Mouse (Mus musculus) heart, postnatal 25 days (tissue): ENCODE results near the gene Olfr49. TPM values are rescaled to one million over a fixed set of nuclear protein-coding genes. Genes with fewer than 3 reads are reported as not detected.

Source experiments
- DNase-seq: peaks from one replicate; pipeline ENCODE4 v3.0.0; 2022; ENCODE audit warnings: low spot score
- intact Hi-C: fragments of 180-260 bp; cut with DNase I; formaldehyde crosslinking; loops from one replicate; pipeline ENCODE4 v1.15.1; 2025
- total RNA-seq, 2 experiments: library from RNA; stranded (reverse); gene quantifications; 2 replicates each; pipeline ENCODE4 v1.2.3; 2021

Gene Olfr49
- total RNA-seq, 2 experiments from 2014 or later: not detected

- intact Hi-C loops: no loop called here
- DNase-seq: no peak
These were observed 21.6 kb downstream of the Olfr49 start for GRCm38 (mm10) chr14:54263099-54263498.

GRCm38 (mm10) chr14:54262622-54263021, 22.1 kb downstream of the Olfr49 start:
- no peak for DNase-seq
- intact Hi-C loops: no loop called here

GRCm38 (mm10) chr14:54261386-54261785, 23.4 kb downstream of the Olfr49 start:
- no peak for DNase-seq
- intact Hi-C loops: no loop called here

- DNase-seq: no peak
- intact Hi-C loops: no loop called here
These were observed 24.5 kb downstream of the Olfr49 start for GRCm38 (mm10) chr14:54260196-54260595.

- no peak for DNase-seq
- intact Hi-C loops: loop anchor here (5.0 kb wide), 1 partner anchor 103 kb away; the partner anchor contains the start of gene Oxa1l
These were observed 25.0 kb downstream of the Olfr49 start for GRCm38 (mm10) chr14:54259722-54260085.

GRCm38 (mm10) chr14:54259003-54259721, 25.6 kb downstream of the Olfr49 start:
- intact Hi-C loops: loop anchor here (5.0 kb wide), 1 partner anchor 103 kb away; the partner anchor contains the start of gene Oxa1l
- DNase-seq: peak; percentile 90

DNA sequence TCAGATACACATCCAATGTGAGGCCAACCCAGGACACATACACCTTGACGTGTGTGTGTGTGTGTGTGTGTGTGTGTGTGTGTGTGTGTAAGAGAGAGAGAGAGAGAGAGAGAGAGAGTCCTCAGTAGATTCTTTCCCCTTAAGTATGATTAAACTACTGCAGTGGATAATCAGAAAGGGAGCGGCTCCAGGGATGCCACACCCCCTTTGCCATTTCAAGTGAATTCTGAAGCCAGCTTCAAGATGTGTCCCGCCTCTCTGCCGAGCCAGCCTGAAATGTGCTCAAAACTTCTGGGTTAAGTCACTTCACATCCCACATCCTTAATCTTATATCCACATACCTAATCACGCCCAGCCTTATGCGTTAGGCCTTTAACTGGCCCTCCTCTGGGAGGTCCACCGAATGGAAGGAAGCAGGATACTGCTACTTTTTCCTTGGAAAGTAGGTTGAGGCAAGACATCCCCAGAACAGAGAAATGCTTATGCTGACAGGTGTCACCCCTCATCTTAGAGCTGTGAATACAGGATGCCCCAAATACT, 26.5 kb downstream of the Olfr49 start:
- intact Hi-C loops: loop anchor here (5.0 kb wide), 1 partner anchor 104 kb away; the partner anchor contains the start of gene Oxa1l
- DNase-seq: no peak

DNA sequence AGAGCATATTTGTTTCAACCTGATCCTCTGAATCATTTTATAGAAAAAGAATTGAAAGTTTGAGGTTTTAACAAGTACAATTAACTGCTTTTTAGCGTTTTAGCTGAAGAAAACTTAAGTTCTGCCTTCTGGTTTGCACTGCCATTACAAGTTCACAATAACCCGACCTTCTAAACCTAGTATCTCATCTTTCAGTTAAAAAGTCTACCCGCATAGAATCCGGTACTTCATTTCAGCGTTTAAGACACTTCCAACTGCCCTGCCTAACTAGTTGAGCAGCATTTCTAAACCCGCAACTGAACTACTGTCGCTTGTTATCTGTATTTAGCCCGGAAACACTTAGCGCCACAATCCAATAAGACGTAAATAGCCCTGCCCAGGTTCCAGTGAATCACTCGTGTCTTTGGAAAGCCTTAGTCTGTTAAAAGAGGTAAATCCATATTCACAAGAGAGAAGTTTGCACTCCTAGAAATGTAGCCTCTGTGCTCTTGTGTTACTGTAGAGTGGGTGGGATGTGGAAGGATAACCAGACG, 30.0 kb downstream of the Olfr49 start:
- DNase-seq: no peak
- intact Hi-C loops: loop anchor here (5.0 kb wide), 2 partner anchors 108 to 263 kb away; partner anchors contain the start of genes Oxa1l and Prmt5

DNA sequence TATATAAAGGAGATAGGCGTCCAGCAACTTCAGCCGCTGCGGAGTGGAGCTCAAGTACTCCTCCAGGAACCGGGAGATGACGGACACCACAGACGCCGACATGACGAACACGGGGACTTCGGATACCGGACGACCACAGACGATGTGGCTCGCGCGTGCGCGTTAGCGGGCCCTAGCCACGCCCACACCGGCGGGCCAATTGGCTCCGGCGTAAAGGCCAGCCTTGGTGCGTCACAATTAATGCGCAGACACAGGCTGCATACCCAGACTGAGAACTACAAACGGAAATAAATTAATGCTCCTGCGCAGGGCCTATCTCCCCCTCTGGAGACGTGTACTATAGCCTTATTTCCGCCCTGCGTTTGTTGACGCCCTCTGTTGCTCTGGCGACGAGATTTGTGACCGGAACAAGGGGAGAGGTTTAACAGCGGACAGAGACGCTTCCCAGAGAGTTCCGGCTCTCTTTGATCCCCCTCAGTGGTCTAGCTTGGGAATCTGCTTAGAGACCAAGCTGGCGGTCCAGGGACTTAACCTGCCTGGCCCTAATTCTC, 30.9 kb downstream of the Olfr49 start, which contains the start of the genes Dad1 and Abhd4:
TSS of gene Dad1 (minus strand) at position 364 of the 551 bp plus-strand sequence.
TSS of gene Abhd4 (plus strand) at position 448 of the 551 bp plus-strand sequence.
- DNase-seq: peak; percentile 96
- intact Hi-C loops: loop anchor here (5.0 kb wide), 1 partner anchor 263 kb away; the partner anchor contains the start of gene Prmt5

DNA sequence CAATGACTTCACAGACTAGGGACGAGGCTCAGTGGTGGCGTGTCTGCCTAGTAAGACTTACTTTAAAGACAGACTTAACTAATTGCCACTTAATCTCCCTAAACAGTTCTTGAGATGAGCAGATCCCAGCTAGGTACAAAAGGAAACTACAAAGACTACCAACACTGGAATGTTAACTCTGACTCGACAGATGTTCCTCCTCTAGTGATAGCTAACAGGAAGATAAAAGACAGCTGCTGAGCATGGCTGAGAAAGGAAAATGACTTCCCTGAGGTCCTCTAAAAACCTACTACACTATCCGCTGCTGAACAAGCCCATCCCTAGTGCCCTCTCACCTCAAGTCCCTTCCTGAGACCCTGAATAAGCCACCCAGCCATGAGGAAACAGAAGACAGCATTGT, 34.6 kb downstream of the Olfr49 start:
- DNase-seq: no peak
- intact Hi-C loops: loop anchor here (5.0 kb wide), 1 partner anchor 267 kb away; the partner anchor contains the start of gene Prmt5

DNA sequence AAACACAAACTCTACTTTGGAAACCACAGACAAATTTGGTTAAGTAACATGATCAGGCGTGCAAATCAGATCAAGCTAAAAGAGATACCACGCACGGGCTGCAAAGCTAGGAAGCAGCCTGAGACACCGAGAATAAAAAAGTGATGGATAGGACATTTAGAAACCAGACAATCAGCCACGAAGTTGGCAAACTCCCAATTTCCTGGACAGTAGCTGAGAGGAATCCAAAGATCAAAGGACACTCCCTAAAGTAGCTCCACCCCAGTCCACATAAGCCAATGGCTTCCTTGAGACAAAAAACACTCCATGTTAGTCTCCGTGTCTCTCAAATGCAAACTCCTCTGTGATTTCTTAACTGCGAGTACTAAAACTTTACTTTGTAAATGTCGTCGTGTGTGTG, 35.4 kb downstream of the Olfr49 start:
- DNase-seq: no peak
- intact Hi-C loops: no loop called here

GRCm38 (mm10) chr14:54246232-54246631, 38.5 kb downstream of the Olfr49 start:
- DNase-seq: no peak
- intact Hi-C loops: no loop called here

DNA sequence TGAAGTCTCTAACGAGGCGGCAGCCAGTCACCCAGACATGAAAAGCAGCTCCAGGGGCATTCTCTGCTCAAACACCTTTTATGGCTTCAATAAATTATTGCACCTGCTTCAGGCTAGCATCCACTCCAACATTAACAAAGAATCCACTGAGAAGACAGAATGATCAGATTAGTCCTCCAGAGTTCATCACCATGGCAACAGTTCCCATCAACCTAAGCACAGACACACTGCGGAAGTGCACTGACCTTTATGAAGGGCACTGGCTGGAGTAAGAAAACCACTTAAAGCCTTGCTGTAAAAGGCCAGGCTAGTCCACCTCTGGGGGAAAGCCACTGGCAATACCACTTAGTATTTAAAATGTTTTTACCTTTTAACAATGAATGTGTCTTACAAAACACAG, 40.6 kb downstream of the Olfr49 start:
- DNase-seq: no peak
- intact Hi-C loops: no loop called here

DNA sequence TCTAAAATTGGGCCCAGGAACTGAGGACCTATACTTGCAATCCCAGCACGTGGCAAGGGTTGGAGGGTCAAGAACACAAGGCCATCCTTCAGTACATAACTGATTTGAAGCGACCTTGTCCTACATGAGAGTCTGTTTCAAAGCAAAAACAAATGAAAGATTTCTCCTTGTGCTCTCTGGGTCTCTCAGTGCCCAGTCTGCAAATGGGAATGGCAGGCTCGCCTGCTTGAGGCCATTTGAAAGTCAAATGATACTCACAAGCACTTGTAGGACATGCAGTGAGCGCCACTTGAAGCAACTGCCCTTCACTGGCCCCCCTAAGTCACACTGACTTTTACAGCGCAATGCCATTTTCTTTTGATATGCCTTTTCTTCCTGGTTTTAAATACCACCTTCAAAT, 44.2 kb downstream of the Olfr49 start:
- no peak for DNase-seq
- intact Hi-C loops: no loop called here

- intact Hi-C loops: loop anchor here (5.0 kb wide), 1 partner anchor 88 kb away; no protein-coding TSS in a partner anchor
- peak; percentile 46 for DNase-seq
These were observed 45.6 kb downstream of the Olfr49 start for GRCm38 (mm10) chr14:54239002-54239736.

- intact Hi-C loops: loop anchor here (5.0 kb wide), 1 partner anchor 90 kb away; no protein-coding TSS in a partner anchor
- DNase-seq: no peak
These were observed 47.9 kb downstream of the Olfr49 start for GRCm38 (mm10) chr14:54236881-54237280.

DNA sequence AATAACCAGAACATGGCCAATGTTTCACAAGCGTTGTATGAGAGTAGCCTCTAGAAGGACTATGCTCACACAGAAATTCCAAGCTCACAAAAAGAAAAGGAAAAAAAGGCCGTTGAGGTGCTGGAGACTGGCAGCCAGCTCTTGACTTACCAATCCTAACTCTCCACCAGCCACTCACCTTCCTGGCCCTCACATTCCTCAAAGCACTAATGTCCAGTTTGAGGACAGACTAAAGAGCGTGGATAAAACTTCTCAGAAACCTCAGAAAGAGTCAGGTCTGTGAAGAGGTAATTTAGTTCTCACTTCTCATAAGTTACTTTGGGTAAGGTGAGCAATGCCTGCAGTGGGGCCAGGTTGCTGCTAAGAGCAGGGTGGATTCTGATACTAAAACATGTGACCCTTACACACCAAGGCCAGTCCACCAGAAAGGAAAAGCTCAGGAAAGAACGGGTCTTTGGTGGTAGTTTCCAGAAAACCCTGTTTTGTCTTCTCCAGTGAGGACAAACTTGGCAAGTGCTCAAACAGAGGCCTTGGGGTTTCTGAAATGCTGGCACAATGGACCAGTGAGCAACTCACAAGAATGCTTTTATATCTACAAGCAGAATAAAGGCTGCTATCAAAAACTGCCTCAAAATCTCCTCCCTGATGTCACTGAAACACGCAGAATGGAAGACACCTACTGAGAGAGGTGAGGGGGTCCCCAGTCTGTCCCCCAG, 48.8 kb downstream of the Olfr49 start:
- DNase-seq: no peak
- intact Hi-C loops: loop anchor here (5.0 kb wide), 1 partner anchor 91 kb away; no protein-coding TSS in a partner anchor

GRCm38 (mm10) chr14:54234231-54235040, 50.3 kb downstream of the Olfr49 start:
- intact Hi-C loops: loop anchor here (5.0 kb wide), 1 partner anchor 93 kb away; no protein-coding TSS in a partner anchor
- DNase-seq: no peak
